Mouse (Mus musculus) liver, embryonic 13.5 days (tissue): Measurements from ENCODE around the gene Stap1. TPM values are rescaled to one million over a fixed set of nuclear protein-coding genes. Genes with fewer than 3 reads are reported as not detected.

Experiments
- ATAC-seq: fragments of 200-750 bp; cut with Nextera tagmentation; 2 replicates; pipeline ENCODE4 v1.8.0; 2017; ENCODE audit warnings: low read depth, mild to moderate bottlenecking, moderate number of reproducible peaks, moderate library complexity
- DNase-seq: peaks from one replicate; pipeline ENCODE4 v3.0.0; 2022
- H3K27ac ChIP-seq: fragments of 300-500 bp; sonication (generic); 2 replicates; pipeline ENCODE4 v1.5.1; 2015; ENCODE audit warnings: moderate library complexity, mild to moderate bottlenecking, inconsistent platforms
- H3K27me3 ChIP-seq: fragments of 300-500 bp; sonication (generic); 2 replicates; pipeline ENCODE4 v1.6.1; 2015; ENCODE audit warnings: mild to moderate bottlenecking, inconsistent platforms
- H3K36me3 ChIP-seq: fragments of 300-500 bp; sonication (generic); 2 replicates; pipeline ENCODE4 v1.6.1; 2015; ENCODE audit warnings: mild to moderate bottlenecking, inconsistent platforms
- H3K4me1 ChIP-seq: fragments of 300-500 bp; sonication (generic); replicated peaks from 2 replicates; pipeline ENCODE4 v1.6.1; 2015; ENCODE audit warnings: inconsistent platforms
- H3K4me2 ChIP-seq: fragments of 300-500 bp; sonication (generic); 2 replicates; pipeline ENCODE4 v1.6.1; 2015; ENCODE audit warnings: inconsistent platforms, mild to moderate bottlenecking, moderate library complexity
- H3K4me3 ChIP-seq: fragments of 300-500 bp; sonication (generic); replicated peaks from 2 replicates; pipeline ENCODE4 v1.5.1; 2015; ENCODE audit warnings: mild to moderate bottlenecking, inconsistent platforms
- H3K9ac ChIP-seq: fragments of 300-500 bp; sonication (generic); 2 replicates; pipeline ENCODE4 v1.6.1; 2015; ENCODE audit warnings: mild to moderate bottlenecking, inconsistent platforms
- H3K9me3 ChIP-seq: fragments of 300-500 bp; sonication (generic); replicated peaks from 2 replicates; pipeline ENCODE4 v1.6.1; 2016; ENCODE audit warnings: inconsistent platforms
- WGBS: fragments of 180-500 bp; shearing (Covaris S2); methylation state at CpG from one replicate; pipeline ENCODE4 v1.1.7; 2015; ENCODE audit not compliant: insufficient replicate concordance; 5-methylcytosine and 5-hydroxymethylcytosine counted together
- polyA plus RNA-seq: library from polyadenylated mRNA; unstranded; fragments of >200 nt; fragmentation: Nextera tagmentation; extraction: Ambion mirVana; gene quantifications from 2 replicates; pipeline ENCODE4 v1.2.1, GENCODE M21; 2015

The Stap1 gene
- polyA plus RNA-seq = 2.4 and 2.8 TPM in 2 replicates

DNA sequence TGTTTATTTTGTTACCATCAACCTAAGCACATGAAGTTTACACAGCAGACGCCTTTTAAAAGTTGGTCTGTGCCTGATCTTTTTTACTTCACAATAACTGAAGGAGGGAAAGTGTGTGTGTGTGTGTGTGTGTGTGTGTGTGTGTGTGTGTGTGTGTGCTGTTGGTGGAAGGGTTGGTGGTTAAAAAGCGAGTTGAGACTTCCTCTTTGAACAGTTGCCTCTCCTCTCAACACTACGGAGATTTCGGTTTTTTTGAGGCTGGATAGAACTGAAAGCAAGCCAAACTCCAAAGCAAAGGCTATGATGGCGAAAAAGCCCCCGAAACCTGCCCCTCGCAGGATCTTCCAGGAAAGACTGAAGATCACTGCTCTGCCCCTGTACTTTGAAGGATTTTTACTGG lies at the start of gene Stap1:
TSS of gene Stap1 (plus strand) at position 209 of the 400 bp plus-strand sequence.
- H3K27me3 ChIP-seq = no peaks in the 10 kb centered on the region
- peak within 1 kb of the TSS; percentile 48 for H3K4me2 ChIP-seq
- H3K9me3 ChIP-seq = no peaks in the 10 kb centered on the region
- H3K9ac ChIP-seq = peak within 1 kb of the TSS; percentile 33; the same call in 1 of the 2 replicates
- H3K4me1 ChIP-seq = peaks cover 23% of the 10 kb centered on the region
- DNase-seq = no peak
- 25% methylated on average over 7 of the region's 7 CpGs for WGBS
- H3K36me3 ChIP-seq = no peaks in the 10 kb centered on the region
- no peak for ATAC-seq
- no peak within 1 kb of the TSS for H3K27ac ChIP-seq
- peak within 1 kb of the TSS; percentile 26 for H3K4me3 ChIP-seq

DNA sequence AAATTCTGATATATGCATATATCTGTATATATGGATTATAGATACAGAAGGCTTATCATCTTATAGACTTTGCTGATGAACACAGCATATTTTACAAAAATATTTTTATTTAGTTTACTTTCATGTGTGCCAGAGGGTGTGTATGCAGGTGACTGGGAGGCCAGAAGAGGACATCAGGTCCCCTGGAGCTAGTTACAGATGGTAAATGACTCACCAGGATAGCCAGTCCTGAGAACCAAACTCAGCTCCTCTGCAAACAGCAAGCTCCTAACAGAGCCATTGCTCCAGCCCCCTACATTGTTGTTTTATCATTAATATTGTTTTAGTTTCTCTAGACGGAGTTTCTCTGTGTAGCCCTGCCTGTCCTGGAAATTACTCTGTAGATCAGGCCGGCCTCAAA lies 41.7 kb upstream of the Stap1 start:
- DNase-seq (no peak), ATAC-seq (no peak)
- Histone ChIP-seq H3K9ac (no peak overlapping the region), H3K36me3 (peaks cover 41% of the 10 kb centered on the region), H3K9me3 (no peaks in the 10 kb centered on the region), H3K4me1 (no peaks in the 10 kb centered on the region), H3K4me2 (no peak overlapping the region), H3K27ac (no peak overlapping the region), H3K27me3 (no peaks in the 10 kb centered on the region), H3K4me3 (no peak overlapping the region)
- 65% methylated on average over 2 of the region's 2 CpGs for WGBS

DNA sequence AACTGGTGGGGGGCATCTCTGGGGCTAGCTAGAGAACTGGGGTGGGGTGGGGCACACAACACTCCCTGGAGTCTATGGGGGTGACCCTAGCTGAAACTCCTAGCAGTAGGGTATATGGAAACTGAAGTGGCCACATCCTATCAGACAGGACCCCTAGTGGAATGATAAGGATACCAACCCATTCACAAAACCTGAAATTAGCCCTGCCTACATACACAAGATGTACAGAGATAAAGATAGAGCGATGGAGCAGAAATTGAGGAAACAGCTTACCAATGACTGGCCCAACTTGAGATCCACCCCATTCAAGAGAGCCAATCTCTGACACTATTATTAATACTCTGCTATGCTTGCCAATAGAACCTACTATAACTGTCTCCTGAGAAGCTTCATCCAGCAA lies 8.0 kb upstream of the Stap1 start:
- H3K27ac ChIP-seq = no peak overlapping the region
- peak overlapping the region; percentile 78 for H3K4me3 ChIP-seq
- DNase-seq = no peak
- H3K9ac ChIP-seq = peak overlapping the region; percentile 84; the same call in 1 of the 2 replicates
- H3K4me2 ChIP-seq = peak overlapping the region; percentile 60
- peaks cover 3% of the 10 kb centered on the region for H3K36me3 ChIP-seq
- 29% methylated on average over 1 of the region's 1 CpGs for WGBS
- no peaks in the 10 kb centered on the region for H3K9me3 ChIP-seq
- peaks cover 34% of the 10 kb centered on the region for H3K4me1 ChIP-seq
- ATAC-seq = no peak
- no peaks in the 10 kb centered on the region for H3K27me3 ChIP-seq

DNA sequence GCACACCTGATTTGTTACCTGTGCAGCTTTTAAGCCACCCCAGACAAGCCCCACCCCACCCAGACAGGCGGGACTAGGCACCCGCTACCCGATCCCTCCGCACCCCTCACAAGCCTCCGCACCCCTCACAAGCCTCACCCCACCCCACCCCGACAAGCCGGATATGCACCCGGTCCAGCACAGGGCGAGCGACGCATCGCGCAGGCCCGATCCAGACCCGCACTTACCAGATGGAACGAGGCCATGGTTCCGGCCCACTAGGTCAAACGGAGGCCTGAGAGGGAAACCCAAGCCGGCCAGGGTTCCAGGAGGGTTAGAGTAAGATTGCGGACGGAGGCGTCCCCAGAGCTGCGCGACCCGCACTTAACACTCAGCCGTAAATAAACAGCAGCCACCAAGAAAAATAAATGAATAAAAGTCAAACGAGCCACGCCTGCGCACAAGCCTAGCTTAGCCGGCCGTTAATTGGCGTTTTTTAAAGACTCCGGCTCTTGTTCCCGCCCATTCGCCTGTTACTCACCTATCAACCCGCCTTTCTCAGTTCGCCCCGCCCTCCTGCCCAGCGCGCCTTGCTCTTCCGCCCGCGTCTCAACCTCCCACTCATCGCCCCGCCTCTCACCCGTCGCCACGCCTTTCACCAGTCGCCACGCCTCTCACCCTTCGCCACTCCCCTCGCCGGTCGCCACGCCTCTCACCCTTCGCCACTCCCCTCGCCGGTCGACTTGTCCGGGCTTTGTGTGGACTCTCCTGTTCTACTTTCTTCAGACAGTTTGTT lies 6.3 kb upstream of the Stap1 start, which contains the start of gene Cenpc1:
TSS of gene Cenpc1 (minus strand) at position 483 of the 775 bp plus-strand sequence.
- peak; percentile 91 for ATAC-seq

DNA sequence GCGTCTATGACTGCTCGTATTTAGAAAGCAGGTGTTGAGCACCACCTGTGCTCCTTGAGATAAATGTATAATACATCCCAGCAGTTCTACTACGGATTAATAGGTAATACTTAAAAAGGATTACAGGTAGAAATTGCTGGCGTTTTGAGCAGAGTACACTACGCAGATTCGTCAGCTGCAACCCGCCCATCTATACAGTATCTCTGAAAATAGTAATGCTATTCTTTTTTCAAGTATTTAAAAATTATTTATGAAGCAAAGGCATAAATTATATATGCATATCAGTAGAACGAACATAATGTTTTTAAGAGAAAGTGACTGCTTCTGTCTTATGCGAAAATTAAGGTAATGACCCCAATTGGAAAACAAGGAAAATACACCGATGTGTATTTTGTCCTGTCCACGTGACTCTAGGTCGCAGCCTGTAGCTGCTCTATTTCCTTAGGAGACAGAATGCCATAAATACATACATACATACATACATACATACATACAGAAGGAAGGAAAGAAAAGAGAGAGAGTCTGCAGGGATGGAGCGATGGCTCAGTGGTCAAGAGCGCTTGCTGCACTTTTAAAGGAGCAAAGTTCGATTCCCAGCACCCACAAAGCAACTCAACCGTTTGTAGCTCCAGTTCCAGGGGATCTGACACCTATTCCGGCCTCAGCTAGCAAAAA lies 5.5 kb upstream of the Stap1 start:
- H3K9me3 ChIP-seq = no peaks in the 10 kb centered on the region
- H3K4me3 ChIP-seq = peak overlapping the region; percentile 61
- peaks cover 42% of the 10 kb centered on the region for H3K4me1 ChIP-seq
- H3K27ac ChIP-seq = peak overlapping the region; percentile 67
- no peak for DNase-seq
- no peaks in the 10 kb centered on the region for H3K36me3 ChIP-seq
- WGBS = under 1% methylated on average over 17 of the region's 17 CpGs
- peak overlapping the region; percentile 69 for H3K9ac ChIP-seq
- ATAC-seq = peak; percentile 50
- no peaks in the 10 kb centered on the region for H3K27me3 ChIP-seq
- peak overlapping the region; percentile 81 for H3K4me2 ChIP-seq

More for the DNA sequence above, 6.3 kb upstream of the Stap1 start, which contains the start of gene Cenpc1:
- Histone ChIP-seq H3K27ac (peak within 1 kb of the TSS; percentile 97), H3K4me3 (peak within 1 kb of the TSS; percentile 78), H3K4me2 (peak within 1 kb of the TSS; percentile 81), H3K36me3 (no peaks in the 10 kb centered on the region), H3K9me3 (no peaks in the 10 kb centered on the region), H3K27me3 (no peaks in the 10 kb centered on the region), H3K4me1 (peaks cover 42% of the 10 kb centered on the region), H3K9ac (peak within 1 kb of the TSS; percentile 84)
- peak; percentile 97 for DNase-seq
- WGBS = under 1% methylated on average over 60 of the region's 60 CpGs

DNA sequence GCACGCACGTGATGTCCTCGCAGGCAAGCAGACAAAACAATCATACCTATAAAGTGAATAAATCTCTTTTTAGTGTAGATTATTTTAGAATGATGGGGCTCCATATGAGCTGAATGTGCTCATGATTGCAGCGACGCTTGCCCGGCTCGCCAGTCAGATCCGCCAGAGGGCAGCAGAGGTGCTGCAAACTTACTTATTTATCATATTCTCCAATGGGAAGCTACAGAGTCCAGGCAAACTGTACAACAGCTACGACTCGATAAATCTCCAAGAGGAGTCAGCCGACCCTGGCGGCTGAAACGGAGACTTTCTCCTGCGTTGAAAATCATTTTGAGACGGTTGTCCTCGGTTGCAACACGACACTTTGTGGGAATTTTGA lies 5.0 kb upstream of the Stap1 start:
- H3K9ac ChIP-seq = peak overlapping the region; percentile 69
- no peaks in the 10 kb centered on the region for H3K27me3 ChIP-seq
- no peaks in the 10 kb centered on the region for H3K9me3 ChIP-seq
- no peaks in the 10 kb centered on the region for H3K36me3 ChIP-seq
- H3K4me1 ChIP-seq = peaks cover 42% of the 10 kb centered on the region
- H3K4me3 ChIP-seq = peak overlapping the region; percentile 61
- DNase-seq (peak; percentile 79), ATAC-seq (peak; percentile 10; the same call in 1 of the 2 replicates)
- under 1% methylated on average over 17 of the region's 17 CpGs for WGBS
- peak overlapping the region; percentile 81 for H3K4me2 ChIP-seq
- H3K27ac ChIP-seq = peak overlapping the region; percentile 67

DNA sequence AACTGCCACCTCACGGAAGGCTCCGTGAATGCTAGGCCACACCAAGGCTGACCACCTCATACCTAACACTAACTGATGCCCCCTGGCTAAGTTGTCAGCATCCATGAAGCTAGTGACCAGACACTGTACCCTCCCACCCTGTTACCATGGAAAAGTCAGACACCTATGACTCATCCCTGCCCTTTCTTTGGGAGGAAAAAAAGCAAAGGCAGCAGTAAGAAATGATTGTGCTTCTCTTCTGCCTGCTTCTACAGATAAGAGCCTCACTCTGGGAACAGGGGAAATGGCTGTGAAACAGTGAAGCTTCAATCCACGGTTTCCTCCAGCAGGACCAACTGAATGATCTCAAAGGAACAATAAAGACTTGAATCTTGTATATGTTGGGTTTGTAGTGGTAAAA lies 3.1 kb upstream of the Stap1 start:
- Histone ChIP-seq H3K27ac (no peak overlapping the region), H3K9ac (no peak overlapping the region), H3K36me3 (no peaks in the 10 kb centered on the region), H3K9me3 (no peaks in the 10 kb centered on the region), H3K4me3 (no peak overlapping the region), H3K4me1 (peaks cover 38% of the 10 kb centered on the region), H3K4me2 (0 out of 2 replicates have a peak overlapping the region, but pooled peaks have one; percentile 12), H3K27me3 (no peaks in the 10 kb centered on the region)
- ATAC-seq (no peak), DNase-seq (no peak)
- 21% methylated on average over 3 of the region's 3 CpGs for WGBS

DNA sequence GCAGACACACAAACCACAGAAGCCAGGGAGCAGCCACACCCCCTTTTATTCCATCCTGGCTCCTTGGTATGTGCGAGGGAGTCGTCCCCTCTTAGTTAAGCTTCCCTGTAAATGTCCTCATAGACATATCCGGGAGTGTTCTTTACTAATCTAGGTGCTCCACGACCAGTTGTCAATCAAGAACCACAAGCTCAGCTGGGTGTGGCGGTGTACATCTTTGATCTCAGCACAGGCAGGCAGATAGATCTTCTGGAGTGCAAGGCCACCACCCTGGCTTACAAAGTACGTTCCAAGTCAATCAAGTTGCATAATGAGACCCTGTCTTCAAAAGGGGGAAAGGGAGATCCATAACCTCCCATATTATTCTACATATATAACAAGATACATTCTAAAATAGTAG lies 2.4 kb upstream of the Stap1 start:
- Histone ChIP-seq H3K4me2 (no peak overlapping the region), H3K27ac (no peak overlapping the region), H3K36me3 (no peaks in the 10 kb centered on the region), H3K9me3 (no peaks in the 10 kb centered on the region), H3K4me1 (peaks cover 31% of the 10 kb centered on the region), H3K27me3 (no peaks in the 10 kb centered on the region), H3K4me3 (no peak overlapping the region), H3K9ac (no peak overlapping the region)
- ATAC-seq (no peak), DNase-seq (peak; percentile 5)
- 35% methylated on average over 6 of the region's 6 CpGs for WGBS

DNA sequence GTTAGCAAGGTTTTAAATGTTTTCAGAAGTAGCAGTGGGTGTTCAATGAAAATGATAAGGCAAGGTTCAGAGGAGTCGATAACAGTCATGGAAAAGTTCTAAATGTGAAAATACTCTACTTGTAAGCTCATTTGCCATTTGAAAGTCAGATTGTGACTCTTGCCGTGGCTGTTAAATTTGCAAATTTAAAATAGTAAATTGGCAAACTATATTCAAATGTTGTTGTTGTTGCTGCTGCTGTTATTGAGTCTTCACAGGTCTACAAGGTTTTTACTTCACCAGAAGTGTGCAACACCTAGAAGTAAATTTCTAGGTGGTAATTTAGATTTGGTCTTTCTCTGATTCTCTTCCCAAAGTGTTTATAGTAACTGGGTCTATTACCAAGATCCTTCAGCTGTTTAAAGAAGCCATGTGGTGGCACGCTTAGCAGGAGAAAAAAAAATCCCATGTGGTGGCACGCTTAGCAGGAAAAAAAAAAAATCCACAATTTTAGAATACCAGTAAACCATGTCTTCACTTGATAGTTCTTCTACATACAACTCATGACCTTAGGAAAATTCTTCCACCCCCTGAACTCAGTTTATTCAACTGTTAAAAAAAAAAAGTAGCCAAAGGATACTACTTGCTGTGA lies 1.3 kb downstream of the Stap1 start:
- Histone ChIP-seq H3K9me3 (no peaks in the 10 kb centered on the region), H3K9ac (no peak overlapping the region), H3K27ac (no peak overlapping the region), H3K4me2 (0 out of 2 replicates have a peak overlapping the region, but pooled peaks have one; percentile 24), H3K36me3 (no peaks in the 10 kb centered on the region), H3K27me3 (no peaks in the 10 kb centered on the region), H3K4me3 (no peak overlapping the region), H3K4me1 (peaks cover 14% of the 10 kb centered on the region)
- 61% methylated on average over 4 of the region's 4 CpGs for WGBS
- DNase-seq = no peak
- ATAC-seq = no peak

DNA sequence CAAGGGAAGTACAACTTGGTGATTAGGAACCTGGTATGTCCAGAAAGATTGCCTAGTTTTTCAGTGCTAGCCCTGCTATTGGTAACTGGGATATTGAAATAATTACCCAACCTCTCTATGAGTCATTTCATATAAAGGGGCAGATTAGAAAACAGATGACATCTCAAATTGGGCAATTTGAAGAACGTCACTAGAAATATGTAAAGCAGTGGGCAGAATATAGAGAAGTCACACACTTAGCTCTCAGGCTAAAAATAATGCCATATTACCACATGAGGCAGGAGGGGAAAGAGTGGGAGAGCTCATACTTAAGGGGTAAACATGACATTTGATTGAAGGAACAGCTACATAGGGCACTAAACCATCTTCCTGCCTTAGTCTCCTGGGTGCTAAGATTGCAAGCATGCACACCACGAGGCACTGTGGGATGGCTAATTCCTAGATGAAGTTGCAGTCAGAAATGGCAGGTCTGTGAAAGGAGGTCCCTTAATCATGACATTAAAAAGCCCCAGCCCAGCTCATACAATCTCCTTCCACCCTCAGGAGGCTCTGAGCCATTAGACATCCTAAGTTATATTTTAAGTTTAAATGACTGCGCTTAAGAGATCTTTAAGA lies 7.3 kb downstream of the Stap1 start:
- 59% methylated on average over 3 of the region's 3 CpGs for WGBS
- Histone ChIP-seq H3K9me3 (no peaks in the 10 kb centered on the region), H3K9ac (no peak overlapping the region), H3K4me3 (no peak overlapping the region), H3K27me3 (no peaks in the 10 kb centered on the region), H3K27ac (no peak overlapping the region), H3K36me3 (no peaks in the 10 kb centered on the region), H3K4me2 (no peak overlapping the region), H3K4me1 (no peaks in the 10 kb centered on the region)
- no peak for DNase-seq
- ATAC-seq = no peak

DNA sequence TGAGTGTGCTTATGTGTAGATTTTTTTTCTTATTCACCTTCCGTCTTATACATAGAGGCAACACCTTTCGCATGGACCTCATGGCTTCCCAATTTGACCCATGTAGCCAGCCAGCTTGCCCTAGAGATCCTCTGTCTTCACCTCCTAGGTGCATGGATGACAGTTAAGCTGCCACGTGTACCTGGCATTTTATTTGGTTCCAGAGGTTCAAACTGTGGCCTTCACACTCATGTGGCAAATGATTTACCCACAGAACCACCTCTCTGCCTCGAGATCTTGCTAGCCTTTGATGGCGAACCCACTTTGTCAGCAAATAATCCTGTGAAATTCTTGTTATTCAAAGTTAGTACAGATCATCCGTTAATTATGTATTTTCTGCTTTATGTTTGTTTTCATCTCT lies 12.4 kb downstream of the Stap1 start:
- H3K9ac ChIP-seq = no peak overlapping the region
- H3K9me3 ChIP-seq = no peaks in the 10 kb centered on the region
- DNase-seq = no peak
- H3K27me3 ChIP-seq = no peaks in the 10 kb centered on the region
- H3K36me3 ChIP-seq = no peaks in the 10 kb centered on the region
- no peak for ATAC-seq
- no peak overlapping the region for H3K4me2 ChIP-seq
- no peak overlapping the region for H3K27ac ChIP-seq
- H3K4me1 ChIP-seq = no peaks in the 10 kb centered on the region
- WGBS = 65% methylated on average over 6 of the region's 6 CpGs
- no peak overlapping the region for H3K4me3 ChIP-seq
